Mouse (Mus musculus) testis, adult 2 months (tissue): ENCODE data around the gene Tpst1.

Source experiments
- CTCF ChIP-seq: fragments of 200-500 bp; IDR thresholded peaks from 2 replicates; pipeline ENCODE4 v1.5.1; 2012; ENCODE audit warnings: low read depth, mild to moderate bottlenecking, inconsistent platforms, low read length, moderate library complexity; ENCODE audit not compliant: control insufficient read depth, insufficient read depth, insufficient replicate concordance
- POLR2A ChIP-seq: fragments of 200-500 bp; IDR thresholded peaks from 2 replicates; pipeline ENCODE4 v1.6.1; 2012; ENCODE audit warnings: low read depth, mild to moderate bottlenecking, inconsistent platforms, low read length, moderate library complexity; ENCODE audit not compliant: control insufficient read depth

DNA sequence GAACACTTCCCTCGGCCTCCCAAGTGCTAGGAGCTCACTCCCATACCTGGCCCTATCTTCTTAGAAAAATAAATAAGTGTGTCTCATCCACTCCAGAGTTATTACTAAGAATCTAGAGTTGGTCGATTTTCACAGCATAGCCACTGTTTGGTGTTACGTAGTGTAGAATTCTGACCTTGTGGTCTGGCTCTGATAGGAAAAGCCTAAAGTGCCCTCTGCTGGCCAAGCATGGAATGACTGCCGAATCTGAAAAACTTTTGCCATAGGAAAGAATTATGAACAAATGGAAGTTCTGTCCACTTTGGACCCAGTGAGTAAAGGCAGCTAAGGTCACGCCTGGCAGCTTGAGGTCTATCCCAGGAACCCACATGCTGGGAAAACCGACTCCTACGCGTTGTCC is 66.3 kb downstream of the Tpst1 start:
- TF ChIP-seq POLR2A = no peak
- no peak for TF ChIP-seq CTCF
